In genomic region chr15:82344971-82345370, GRCm38 (mm10) we compare ENCODE assay signal across 9 mouse cellular contexts. TPM values are rescaled to one million over a fixed set of nuclear protein-coding genes. Genes with fewer than 3 reads are reported as not detected.
A peak's percentile ranks its signal among the peaks of the same experiment; 100 is the strongest.
DNase-seq lines count a peak whose midpoint lies in the region; ATAC-seq and TF ChIP-seq lines count a peak whose summit lies in the region.
"Had no signal": no experiment of that assay in that cellular context is flagged by ENCODE, and none has a peak within 500 bp of the region (broad histone marks: within the 10 kb centered on the region; RNA-seq: fewer than 3 reads in every experiment).

No protein-coding gene starts in this region.

- H3K4me2 ChIP-seq in embryonic facial prominence, embryonic 15.5 days (replicated peaks), result no peak overlapping the region
- H3K4me2 ChIP-seq in hindbrain, embryonic 13.5 days, result 0 out of 2 replicates have a peak overlapping the region, but pooled peaks have one; percentile 6
- no peak overlapping the region for H3K4me2 ChIP-seq in hindbrain, embryonic 14.5 days (replicated peaks)
- peak overlapping the region; percentile 94 for H3K4me2 ChIP-seq in liver, embryonic 16.5 days (ENCODE audit: low read depth, low read length)

- TF ChIP-seq POLR2A in bone marrow, adult 2 months (IDR thresholded peaks at IDR 0.05; ENCODE audit: borderline replicate concordance, control insufficient read depth, low read depth, low read length), result no peak

- no peak for TF ChIP-seq CTCF in bone marrow, adult 2 months (IDR thresholded peaks at IDR 0.05; ENCODE audit: control insufficient read depth, insufficient read depth, low read length)

- 0 out of 2 replicates have a peak overlapping the region, but pooled peaks have one; percentile 17 for H3K27ac ChIP-seq in embryonic facial prominence, embryonic 15.5 days (replicated peaks)
- H3K27ac ChIP-seq in embryonic facial prominence, embryonic 10.5 days (replicated peaks), result no peak overlapping the region; the same call in 1 of the 2 replicates
- no peak overlapping the region for H3K27ac ChIP-seq in hindbrain, embryonic 13.5 days
- no peak overlapping the region for H3K27ac ChIP-seq in hindbrain, embryonic 14.5 days
- peak overlapping the region; percentile 26 for H3K27ac ChIP-seq in bone marrow, adult 2 months (ENCODE audit: control insufficient read depth, insufficient read depth, low read depth, low read length, poor library complexity)
- peak overlapping the region; percentile 100 for H3K27ac ChIP-seq in liver, embryonic 16.5 days (ENCODE audit: low read length)
- H3K27ac ChIP-seq: macrophage had no signal

- no peak for ATAC-seq in embryonic facial prominence, embryonic 15.5 days (ENCODE audit: insufficient number of reproducible peaks, low FRiP score, low TSS enrichment, low read depth)
- ATAC-seq in hindbrain, embryonic 13.5 days (ENCODE audit: low FRiP score), result no peak
- no peak for ATAC-seq in hindbrain, embryonic 14.5 days (ENCODE audit: low FRiP score)
- no peak for ATAC-seq in liver, embryonic 16.5 days (ENCODE audit: low read depth)

- no peak for DNase-seq in embryonic facial prominence, embryonic 10.5 days (ENCODE audit: low spot score)
- DNase-seq in hindbrain, embryonic 14.5 days (ENCODE audit: low spot score), result no peak
- DNase-seq in urinary bladder, postnatal 14 days (ENCODE audit: low spot score), result no peak
- DNase-seq in T-cell, adult 2 months (ENCODE audit: low spot score), result no peak

- WGBS in embryonic facial prominence, embryonic 15.5 days, result 88% methylated on average over 6 of the region's 6 CpGs
- 89% methylated on average over 6 of the region's 6 CpGs for WGBS in embryonic facial prominence, embryonic 10.5 days
- WGBS in hindbrain, embryonic 13.5 days, result 90% methylated on average over 6 of the region's 6 CpGs
- WGBS in hindbrain, embryonic 14.5 days, result 90% methylated on average over 6 of the region's 6 CpGs
- 73% methylated on average over 6 of the region's 6 CpGs for WGBS in bone marrow, adult 2 months
- 52% methylated on average over 6 of the region's 6 CpGs for WGBS in liver, embryonic 16.5 days (ENCODE audit: insufficient replicate concordance)

- peaks cover 27% of the 10 kb centered on the region for H3K36me3 ChIP-seq in embryonic facial prominence, embryonic 15.5 days
- peaks cover 27% of the 10 kb centered on the region for H3K36me3 ChIP-seq in embryonic facial prominence, embryonic 10.5 days (replicated peaks)
- peaks cover 24% of the 10 kb centered on the region for H3K36me3 ChIP-seq in hindbrain, embryonic 13.5 days
- peaks cover 25% of the 10 kb centered on the region for H3K36me3 ChIP-seq in hindbrain, embryonic 14.5 days (replicated peaks; ENCODE audit: control insufficient read depth, insufficient read depth)
- peaks cover 33% of the 10 kb centered on the region for H3K36me3 ChIP-seq in liver, embryonic 16.5 days (ENCODE audit: control insufficient read depth, insufficient read depth)

- peaks cover 36% of the 10 kb centered on the region for H3K4me1 ChIP-seq in embryonic facial prominence, embryonic 15.5 days
- H3K4me1 ChIP-seq in embryonic facial prominence, embryonic 10.5 days, result peaks cover 33% of the 10 kb centered on the region
- H3K4me1 ChIP-seq in hindbrain, embryonic 13.5 days (replicated peaks), result peaks cover 29% of the 10 kb centered on the region
- H3K4me1 ChIP-seq in hindbrain, embryonic 14.5 days (replicated peaks; ENCODE audit: control insufficient read depth, insufficient read depth, low read length), result peaks cover 15% of the 10 kb centered on the region
- H3K4me1 ChIP-seq in bone marrow, adult 2 months (ENCODE audit: control insufficient read depth, insufficient read depth, low read length), result peaks cover 10% of the 10 kb centered on the region; the same call in 1 of the 2 replicates
- H3K4me1 ChIP-seq in liver, embryonic 16.5 days (ENCODE audit: control insufficient read depth, low read depth, low read length), result peaks cover 78% of the 10 kb centered on the region

- H3K9me3 ChIP-seq in embryonic facial prominence, embryonic 15.5 days (replicated peaks), result no peaks in the 10 kb centered on the region
- no peaks in the 10 kb centered on the region for H3K9me3 ChIP-seq in embryonic facial prominence, embryonic 10.5 days
- no peaks in the 10 kb centered on the region for H3K9me3 ChIP-seq in hindbrain, embryonic 13.5 days
- H3K9me3 ChIP-seq in hindbrain, embryonic 14.5 days (ENCODE audit: control insufficient read depth, low read length), result no peaks in the 10 kb centered on the region
- no peaks in the 10 kb centered on the region for H3K9me3 ChIP-seq in liver, embryonic 16.5 days (replicated peaks; ENCODE audit: control insufficient read depth, low read length)

- H3K4me3 ChIP-seq in embryonic facial prominence, embryonic 15.5 days (replicated peaks), result no peak overlapping the region
- no peak overlapping the region for H3K4me3 ChIP-seq in embryonic facial prominence, embryonic 10.5 days
- H3K4me3 ChIP-seq in hindbrain, embryonic 13.5 days, result no peak overlapping the region
- H3K4me3 ChIP-seq in hindbrain, embryonic 14.5 days (replicated peaks; ENCODE audit: low read length), result no peak overlapping the region
- no peak overlapping the region for H3K4me3 ChIP-seq in bone marrow, adult 2 months (replicated peaks; ENCODE audit: control insufficient read depth, low read depth, low read length)
- H3K4me3 ChIP-seq in liver, embryonic 16.5 days (ENCODE audit: low read depth, low read length), result peak overlapping the region; percentile 38

- H3K27me3 ChIP-seq in embryonic facial prominence, embryonic 15.5 days, result no peaks in the 10 kb centered on the region
- H3K27me3 ChIP-seq in embryonic facial prominence, embryonic 10.5 days (replicated peaks; ENCODE audit: low read depth, poor library complexity, severe bottlenecking), result peaks cover 24% of the 10 kb centered on the region
- H3K27me3 ChIP-seq in hindbrain, embryonic 13.5 days, result peaks cover 18% of the 10 kb centered on the region
- H3K27me3 ChIP-seq in hindbrain, embryonic 14.5 days (ENCODE audit: control insufficient read depth, insufficient read depth, low read length), result peaks cover 13% of the 10 kb centered on the region
- no peaks in the 10 kb centered on the region for H3K27me3 ChIP-seq in liver, embryonic 16.5 days (ENCODE audit: control insufficient read depth, insufficient read depth, low read depth, low read length)

- no peak overlapping the region for H3K9ac ChIP-seq in embryonic facial prominence, embryonic 15.5 days
- no peak overlapping the region for H3K9ac ChIP-seq in hindbrain, embryonic 13.5 days
- H3K9ac ChIP-seq in hindbrain, embryonic 14.5 days, result no peak overlapping the region
- peak overlapping the region; percentile 96 for H3K9ac ChIP-seq in liver, embryonic 16.5 days (ENCODE audit: low read depth, low read length)

RNA-seq across cellular contexts. Expression of gene Smdt1, which starts 6.2 kb away (rescaled TPM):
- polyA plus RNA-seq in embryonic facial prominence, embryonic 15.5 days (2015; fragmentation: Nextera tagmentation; extraction: Ambion mirVana), result 264 and 279 TPM in 2 replicates
- polyA plus RNA-seq in embryonic facial prominence, embryonic 10.5 days (2016; fragmentation: Nextera tagmentation; extraction: Ambion mirVana), result 212 and 215 TPM in 2 replicates
- 348 and 365 TPM in 2 replicates for polyA plus RNA-seq in hindbrain, embryonic 13.5 days (2015; fragmentation: Nextera tagmentation; extraction: Ambion mirVana)
- 349 and 367 TPM in 2 replicates for polyA plus RNA-seq in hindbrain, embryonic 14.5 days (2014; fragmentation: Nextera tagmentation; extraction: Ambion mirVana)
- polyA plus RNA-seq in bone marrow, adult 2 months (2011; ENCODE audit: insufficient read depth, insufficient read length, low replicate concordance, missing spikeins), result 121 and 216 TPM in 2 replicates
- polyA plus RNA-seq in liver, embryonic 16.5 days (2015; fragmentation: Nextera tagmentation; extraction: Ambion mirVana), result 170 and 175 TPM in 2 replicates

RNA-seq across cellular contexts. Expression of gene Pheta2, which starts 6.2 kb away (rescaled TPM):
- 23.8 and 24.9 TPM in 2 replicates for polyA plus RNA-seq in embryonic facial prominence, embryonic 15.5 days (2015; fragmentation: Nextera tagmentation; extraction: Ambion mirVana)
- polyA plus RNA-seq in embryonic facial prominence, embryonic 10.5 days (2016; fragmentation: Nextera tagmentation; extraction: Ambion mirVana), result 4.9 TPM in 2 replicates
- 1.9 and 2.3 TPM in 2 replicates for polyA plus RNA-seq in hindbrain, embryonic 13.5 days (2015; fragmentation: Nextera tagmentation; extraction: Ambion mirVana)
- polyA plus RNA-seq in hindbrain, embryonic 14.5 days (2014; fragmentation: Nextera tagmentation; extraction: Ambion mirVana), result 1.5 and 1.8 TPM in 2 replicates
- polyA plus RNA-seq in bone marrow, adult 2 months (2011; ENCODE audit: insufficient read depth, insufficient read length, low replicate concordance, missing spikeins), result 22.5 and 34.5 TPM in 2 replicates
- 38.9 and 43.4 TPM in 2 replicates for polyA plus RNA-seq in liver, embryonic 16.5 days (2015; fragmentation: Nextera tagmentation; extraction: Ambion mirVana)

RNA-seq across cellular contexts. Expression of gene Naga, which starts 6.2 kb away (rescaled TPM):
- polyA plus RNA-seq in embryonic facial prominence, embryonic 15.5 days (2015; fragmentation: Nextera tagmentation; extraction: Ambion mirVana), result 64.8 and 65.9 TPM in 2 replicates
- 19.2 and 24.0 TPM in 2 replicates for polyA plus RNA-seq in embryonic facial prominence, embryonic 10.5 days (2016; fragmentation: Nextera tagmentation; extraction: Ambion mirVana)
- 29.3 and 30.2 TPM in 2 replicates for polyA plus RNA-seq in hindbrain, embryonic 13.5 days (2015; fragmentation: Nextera tagmentation; extraction: Ambion mirVana)
- 32.1 and 38.7 TPM in 2 replicates for polyA plus RNA-seq in hindbrain, embryonic 14.5 days (2014; fragmentation: Nextera tagmentation; extraction: Ambion mirVana)
- 35.6 and 49.3 TPM in 2 replicates for polyA plus RNA-seq in bone marrow, adult 2 months (2011; ENCODE audit: insufficient read depth, insufficient read length, low replicate concordance, missing spikeins)
- 48.2 and 51.1 TPM in 2 replicates for polyA plus RNA-seq in liver, embryonic 16.5 days (2015; fragmentation: Nextera tagmentation; extraction: Ambion mirVana)

RNA-seq across cellular contexts. Expression of gene Ndufa6, which starts 9.2 kb away (rescaled TPM):
- polyA plus RNA-seq in embryonic facial prominence, embryonic 15.5 days (2015; fragmentation: Nextera tagmentation; extraction: Ambion mirVana), result 314 and 320 TPM in 2 replicates
- 243 and 256 TPM in 2 replicates for polyA plus RNA-seq in embryonic facial prominence, embryonic 10.5 days (2016; fragmentation: Nextera tagmentation; extraction: Ambion mirVana)
- 363 and 382 TPM in 2 replicates for polyA plus RNA-seq in hindbrain, embryonic 13.5 days (2015; fragmentation: Nextera tagmentation; extraction: Ambion mirVana)
- polyA plus RNA-seq in hindbrain, embryonic 14.5 days (2014; fragmentation: Nextera tagmentation; extraction: Ambion mirVana), result 383 and 445 TPM in 2 replicates
- polyA plus RNA-seq in bone marrow, adult 2 months (2011; ENCODE audit: insufficient read depth, insufficient read length, low replicate concordance, missing spikeins), result 120 and 208 TPM in 2 replicates
- polyA plus RNA-seq in liver, embryonic 16.5 days (2015; fragmentation: Nextera tagmentation; extraction: Ambion mirVana), result 348 and 350 TPM in 2 replicates

RNA-seq across cellular contexts. Expression of gene Cyp2d22, which starts 35.1 kb away (rescaled TPM):
- polyA plus RNA-seq in embryonic facial prominence, embryonic 15.5 days (2015; fragmentation: Nextera tagmentation; extraction: Ambion mirVana), result 12.2 and 12.3 TPM in 2 replicates
- 2.1 and 3.0 TPM in 2 replicates for polyA plus RNA-seq in embryonic facial prominence, embryonic 10.5 days (2016; fragmentation: Nextera tagmentation; extraction: Ambion mirVana)
- polyA plus RNA-seq in hindbrain, embryonic 13.5 days (2015; fragmentation: Nextera tagmentation; extraction: Ambion mirVana), result 2.1 and 2.6 TPM in 2 replicates
- polyA plus RNA-seq in hindbrain, embryonic 14.5 days (2014; fragmentation: Nextera tagmentation; extraction: Ambion mirVana), result 2.3 and 2.5 TPM in 2 replicates
- polyA plus RNA-seq in bone marrow, adult 2 months (2011; ENCODE audit: insufficient read depth, insufficient read length, low replicate concordance, missing spikeins), result 5.2 and 7.2 TPM in 2 replicates
- polyA plus RNA-seq in liver, embryonic 16.5 days (2015; fragmentation: Nextera tagmentation; extraction: Ambion mirVana), result 20.1 and 20.6 TPM in 2 replicates
- polyA plus RNA-seq: macrophage had no signal

Comparison
In these comparisons a context has a peak if more than half of its experiments do, and no peak if none do; other contexts are left out.
1. H3K27ac ChIP-seq: peak in embryonic facial prominence, embryonic 15.5 days (single experiment), bone marrow, adult 2 months (single experiment) and liver, embryonic 16.5 days (single experiment); none in embryonic facial prominence, embryonic 10.5 days (single experiment), hindbrain, embryonic 13.5 days (single experiment) and hindbrain, embryonic 14.5 days (single experiment).
2. H3K4me2 ChIP-seq: peak in hindbrain, embryonic 13.5 days (single experiment) and liver, embryonic 16.5 days (single experiment); none in embryonic facial prominence, embryonic 15.5 days (single experiment) and hindbrain, embryonic 14.5 days (single experiment).